Mouse (Mus musculus): ENCODE results near the gene Ifitm5. TPM values are rescaled to one million over a fixed set of nuclear protein-coding genes. Genes with fewer than 3 reads are reported as not detected.

Gene Ifitm5
- total RNA-seq, 2 experiments from 2014 or later = not detected

- DNase-seq (ENCODE audit: low spot score in 2 of 2) = no peak
Observed at GRCm38 (mm10) chr7:140962733-140963132, 12.6 kb upstream of the Ifitm5 start.

GRCm38 (mm10) chr7:140961416-140961815 lies 11.3 kb upstream of the Ifitm5 start:
- DNase-seq (ENCODE audit: low spot score in 2 of 2) = no peak

- DNase-seq (ENCODE audit: low spot score in 2 of 2) = no peak
Observed at GRCm38 (mm10) chr7:140960026-140960425, 9.9 kb upstream of the Ifitm5 start.

- DNase-seq (ENCODE audit: low spot score in 2 of 2) = peak in 1 of 2 experiments; percentile 30
Observed at GRCm38 (mm10) chr7:140959181-140959901, 9.2 kb upstream of the Ifitm5 start.

- no peak for DNase-seq (ENCODE audit: low spot score in 2 of 2)
Observed at GRCm38 (mm10) chr7:140956556-140956869, 6.4 kb upstream of the Ifitm5 start.

GRCm38 (mm10) chr7:140955758-140956555 lies 5.9 kb upstream of the Ifitm5 start, which contains the start of the genes Gm45717 and Ifitm2:
Gm45717 (minus strand) TSS chr7:140955937.
Ifitm2 (minus strand) TSS chr7:140955987.
- peak; percentile 44 to 58 for DNase-seq (ENCODE audit: low spot score in 2 of 2)

- DNase-seq (ENCODE audit: low spot score in 2 of 2) = no peak
Observed at GRCm38 (mm10) chr7:140955342-140955741, 5.3 kb upstream of the Ifitm5 start.

- no peak for DNase-seq (ENCODE audit: low spot score in 2 of 2)
Observed at GRCm38 (mm10) chr7:140954733-140955071, 4.6 kb upstream of the Ifitm5 start.

- DNase-seq (ENCODE audit: low spot score in 2 of 2) = no peak
Observed at GRCm38 (mm10) chr7:140953800-140954732, 4.0 kb upstream of the Ifitm5 start.

- no peak for DNase-seq (ENCODE audit: low spot score in 2 of 2)
Observed at GRCm38 (mm10) chr7:140953133-140953532, 3.0 kb upstream of the Ifitm5 start.

- DNase-seq (ENCODE audit: low spot score in 2 of 2) = no peak
Observed at GRCm38 (mm10) chr7:140952441-140952840, 2.4 kb upstream of the Ifitm5 start.

GRCm38 (mm10) chr7:140951765-140952164 lies 1.7 kb upstream of the Ifitm5 start:
- DNase-seq (ENCODE audit: low spot score in 2 of 2) = no peak

- DNase-seq (ENCODE audit: low spot score in 2 of 2) = no peak
Observed at GRCm38 (mm10) chr7:140951051-140951450, 960 bp upstream of the Ifitm5 start.

GRCm38 (mm10) chr7:140949255-140949654 lies 836 bp downstream of the Ifitm5 start:
- no peak for DNase-seq (ENCODE audit: low spot score in 2 of 2)

GRCm38 (mm10) chr7:140948161-140948560 lies 1.9 kb downstream of the Ifitm5 start:
- DNase-seq (ENCODE audit: low spot score in 2 of 2) = no peak

GRCm38 (mm10) chr7:140946980-140947379 lies 3.1 kb downstream of the Ifitm5 start:
- DNase-seq (ENCODE audit: low spot score in 2 of 2) = no peak

GRCm38 (mm10) chr7:140946311-140946710 lies 3.8 kb downstream of the Ifitm5 start:
- DNase-seq (ENCODE audit: low spot score in 2 of 2) = no peak

GRCm38 (mm10) chr7:140945247-140945646 lies 4.8 kb downstream of the Ifitm5 start:
- no peak for DNase-seq (ENCODE audit: low spot score in 2 of 2)

GRCm38 (mm10) chr7:140944236-140944635 lies 5.9 kb downstream of the Ifitm5 start:
- DNase-seq (ENCODE audit: low spot score in 2 of 2) = no peak

GRCm38 (mm10) chr7:140943356-140943755 lies 6.7 kb downstream of the Ifitm5 start:
- no peak for DNase-seq (ENCODE audit: low spot score in 2 of 2)

- DNase-seq (ENCODE audit: low spot score in 2 of 2) = no peak
Observed at GRCm38 (mm10) chr7:140942811-140943210, 7.3 kb downstream of the Ifitm5 start.
